Mouse (Mus musculus): ENCODE data around the gene Tmod1.

DNA sequence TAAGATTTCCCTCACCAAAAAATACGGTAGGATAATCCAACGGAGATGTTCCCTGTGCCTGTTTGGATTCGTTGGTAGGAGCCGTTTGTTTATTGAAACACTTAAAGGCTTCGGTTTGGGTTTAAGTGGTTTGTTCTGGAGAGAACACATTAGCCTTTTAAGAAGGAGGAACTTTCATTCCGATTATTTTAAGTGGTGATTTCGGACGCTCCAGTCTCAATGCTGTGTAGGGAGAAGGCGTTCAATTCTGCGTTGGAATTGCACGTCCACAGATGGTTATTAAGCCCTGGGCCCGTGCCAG, 194 bp upstream of the Tmod1 start:
- TF ChIP-seq CTCF (IDR thresholded peaks at IDR 0.05; ENCODE audit: insufficient read depth, low read length) (no peak), POLR2A (IDR thresholded peaks at IDR 0.05; ENCODE audit: borderline replicate concordance, extremely low read depth, low read depth, low read length) (no peak)

All from lung, adult 2 months (tissue).